Mouse (Mus musculus) CH12.LX (cell line): ENCODE data around the gene Rbms1. TPM values are rescaled to one million over a fixed set of nuclear protein-coding genes. Genes with fewer than 3 reads are reported as not detected.

Experiments used
- DNase-seq: peaks from one replicate; pipeline ENCODE4 v3.0.0-alpha.2; 2013; ENCODE audit errors: extremely low read depth
- H3K27ac ChIP-seq: 2 replicates; pipeline ENCODE4 v1.5.1; 2012; ENCODE audit warnings: low read depth, mild to moderate bottlenecking, control low read depth, moderate library complexity; ENCODE audit not compliant: insufficient read depth
- H3K27me3 ChIP-seq: replicated peaks from 2 replicates; pipeline ENCODE3; 2012; ENCODE audit warnings: inconsistent platforms
- H3K36me3 ChIP-seq, 2 experiments: replicated peaks in 1 of 2; 2 replicates each; pipeline versions ENCODE3 to v1.6.1; 2012; ENCODE audit warnings: inconsistent platforms in 1 of 2, low read length in 1 of 2, mild to moderate bottlenecking in 1 of 2, mixed read lengths in 1 of 2, moderate library complexity in 1 of 2; ENCODE audit not compliant: control insufficient read depth in 1 of 2, insufficient read depth in 1 of 2
- H3K4me1 ChIP-seq, 2 experiments: 2 replicates each; pipeline ENCODE4 v1.6.1; 2012; ENCODE audit warnings: inconsistent platforms in 1 of 2, moderate library complexity in 1 of 2; ENCODE audit not compliant: insufficient read depth in 2 of 2, control insufficient read depth in 1 of 2
- H3K4me2 ChIP-seq: 2 replicates; pipeline ENCODE4 v1.6.1; 2012; ENCODE audit warnings: low read depth, mild to moderate bottlenecking, control low read depth; ENCODE audit not compliant: poor library complexity, insufficient read depth, severe bottlenecking
- H3K4me3 ChIP-seq, 3 experiments: fragments of 150-350 bp in 1 of 3; sonication (generic) in 1 of 3; replicated peaks in 1 of 3; 2 replicates each; pipeline versions ENCODE3 to v1.5.1; 2011 to 2012; ENCODE audit warnings: low read depth in 2 of 3, low read length in 2 of 3, mild to moderate bottlenecking in 2 of 3, moderate library complexity in 2 of 3, control low read depth in 1 of 3, improper control_type of control experiment in 1 of 3, inconsistent platforms in 1 of 3, mixed read lengths in 1 of 3; ENCODE audit not compliant: poor library complexity in 1 of 3
- H3K79me2 ChIP-seq: replicated peaks from 2 replicates; pipeline ENCODE4 v1.6.1; 2012; ENCODE audit warnings: mild to moderate bottlenecking, moderate library complexity; ENCODE audit not compliant: control insufficient read depth, poor library complexity, insufficient read depth, severe bottlenecking; ENCODE audit errors: extremely low read depth
- H3K9ac ChIP-seq: 2 replicates; pipeline ENCODE4 v1.6.1; 2012; ENCODE audit warnings: low read depth, mild to moderate bottlenecking, control low read depth, moderate library complexity; ENCODE audit not compliant: insufficient read depth
- H3K9me3 ChIP-seq: replicated peaks from 2 replicates; pipeline ENCODE3; 2012; ENCODE audit warnings: low read length, inconsistent platforms, mixed read lengths
- BHLHE40 ChIP-seq: IDR thresholded peaks from 2 replicates; pipeline ENCODE4 v1.6.1; 2011; ENCODE audit warnings: mild to moderate bottlenecking, low read depth, low read length, improper control_type of control experiment
- CHD1 ChIP-seq: IDR thresholded peaks from 2 replicates; pipeline ENCODE4 v1.6.1; 2012; ENCODE audit warnings: low read depth, low read length, improper control_type of control experiment, inconsistent platforms
- E2F4 ChIP-seq: IDR thresholded peaks from 2 replicates; pipeline ENCODE4 v1.6.1; 2011; ENCODE audit warnings: low read depth, low read length, improper control_type of control experiment; ENCODE audit not compliant: insufficient replicate concordance
- ELF1 ChIP-seq: IDR thresholded peaks from 2 replicates; pipeline ENCODE4 v1.6.1; 2014; ENCODE audit warnings: low read depth, mild to moderate bottlenecking, inconsistent platforms, low read length, improper control_type of control experiment
- GABPA ChIP-seq: IDR thresholded peaks from 2 replicates; pipeline ENCODE4 v1.6.1; 2012; ENCODE audit warnings: low read depth, low read length, improper control_type of control experiment, inconsistent platforms; ENCODE audit not compliant: insufficient replicate concordance
- HCFC1 ChIP-seq: IDR thresholded peaks from 2 replicates; pipeline ENCODE4 v1.6.1; 2012; ENCODE audit warnings: low read depth, mild to moderate bottlenecking, inconsistent platforms, low read length, improper control_type of control experiment
- IRF4 ChIP-seq: IDR thresholded peaks from 2 replicates; pipeline ENCODE4 v1.6.1; 2014; ENCODE audit warnings: low read depth, mild to moderate bottlenecking, inconsistent platforms, low read length, improper control_type of control experiment
- JUN ChIP-seq: IDR thresholded peaks from 2 replicates; pipeline ENCODE4 v1.6.1; 2011; ENCODE audit warnings: low read depth, mild to moderate bottlenecking, low read length, improper control_type of control experiment, moderate library complexity; ENCODE audit not compliant: insufficient read depth
- MAFK ChIP-seq: IDR thresholded peaks from 2 replicates; pipeline ENCODE4 v1.6.1; 2011; ENCODE audit warnings: low read length, improper control_type of control experiment; ENCODE audit not compliant: insufficient replicate concordance
- MAX ChIP-seq: IDR thresholded peaks from 2 replicates; pipeline ENCODE4 v1.6.1; 2011; ENCODE audit warnings: low read length, improper control_type of control experiment
- MEF2A ChIP-seq: IDR thresholded peaks from 2 replicates; pipeline ENCODE4 v1.6.1; 2014; ENCODE audit warnings: low read depth, mild to moderate bottlenecking, inconsistent platforms, low read length, improper control_type of control experiment, borderline replicate concordance
- MYC ChIP-seq: IDR thresholded peaks from 2 replicates; pipeline ENCODE4 v1.6.1; 2011; ENCODE audit warnings: low read depth, mild to moderate bottlenecking, improper control_type of control experiment, low read length
- NELFE ChIP-seq: IDR thresholded peaks from 2 replicates; pipeline ENCODE4 v1.6.1; 2011; ENCODE audit warnings: low read depth, low read length, improper control_type of control experiment
- NRF1 ChIP-seq: IDR thresholded peaks from 2 replicates; pipeline ENCODE4 v1.6.1; 2014; ENCODE audit warnings: low read depth, mild to moderate bottlenecking, inconsistent platforms, low read length, improper control_type of control experiment, moderate library complexity
- POLR2AphosphoS2 ChIP-seq: IDR thresholded peaks from 2 replicates; pipeline ENCODE4 v1.6.1; 2011; ENCODE audit warnings: low read depth, low read length, improper control_type of control experiment
- RAD21 ChIP-seq: IDR thresholded peaks from 2 replicates; pipeline ENCODE4 v1.6.1; 2011; ENCODE audit warnings: low read depth, mild to moderate bottlenecking, low read length, improper control_type of control experiment, moderate library complexity
- SIN3A ChIP-seq: IDR thresholded peaks from 2 replicates; pipeline ENCODE4 v1.6.1; 2012; ENCODE audit warnings: low read length, improper control_type of control experiment, inconsistent platforms
- TCF12 ChIP-seq: IDR thresholded peaks from 2 replicates; pipeline ENCODE4 v1.6.1; 2014; ENCODE audit warnings: low read depth, mild to moderate bottlenecking, inconsistent platforms, low read length, improper control_type of control experiment
- UBTF ChIP-seq: IDR thresholded peaks from 2 replicates; pipeline ENCODE4 v1.6.1; 2012; ENCODE audit warnings: low read depth, mild to moderate bottlenecking, inconsistent platforms, low read length, improper control_type of control experiment, moderate library complexity
- USF1 ChIP-seq: IDR thresholded peaks from 2 replicates; pipeline ENCODE4 v1.6.1; 2014; ENCODE audit warnings: low read depth, mild to moderate bottlenecking, inconsistent platforms, low read length, improper control_type of control experiment
- ZKSCAN1 ChIP-seq: IDR thresholded peaks from 2 replicates; pipeline ENCODE4 v1.6.1; 2012; ENCODE audit warnings: low read depth, inconsistent platforms, low read length, improper control_type of control experiment, borderline replicate concordance
- ZMIZ1 ChIP-seq: IDR thresholded peaks from 2 replicates; pipeline ENCODE4 v1.6.1; 2012; ENCODE audit warnings: low read depth, mild to moderate bottlenecking, inconsistent platforms, low read length, improper control_type of control experiment
- ZNF384 ChIP-seq: IDR thresholded peaks from 2 replicates; pipeline ENCODE4 v1.6.1; 2012; ENCODE audit warnings: low read depth, low read length, improper control_type of control experiment, inconsistent platforms
- dilution Hi-C: fragments of 300-500 bp; cut with MboI; formaldehyde crosslinking; loops from 2 replicates; pipeline ENCODE4 v1.14.3; 2020; ENCODE audit warnings: low sequenced_read_pairs; ENCODE audit not compliant: extremely low pct_unique_long_range_greater_than_20kb, extremely low pct_ligation_motif_present
- in situ Hi-C: fragments of 300-500 bp; cut with MboI; formaldehyde crosslinking; loops from 3 replicates; pipeline ENCODE4 v1.14.3; 2019; ENCODE audit warnings: low sequenced_read_pairs, low pct_ligation_motif_present, low pct_unique_long_range_greater_than_20kb, mixed read lengths
- polyA plus RNA-seq: library from polyadenylated mRNA; unstranded; fragments of >175 nt; gene quantifications from 2 replicates; pipeline ENCODE4 v1.2.1, GENCODE M21; 2012; ENCODE audit warnings: low read depth; ENCODE audit not compliant: insufficient read length
- total RNA-seq, 2 experiments: library from RNA; depleted of rRNA; stranded (reverse); fragments of 300-350 nt in 1 of 2; fragments of >200 nt in 1 of 2; gene quantifications; 2 replicates each; pipeline ENCODE4 v1.2.3; 2012 to 2014

Rbms1 gene
- total and polyA plus RNA-seq, 3 experiments: 10.6 to 33.9 (median 12.6) TPM

GRCm38 (mm10) chr2:60717348-60717747, 245.6 kb downstream of the Rbms1 start:
- Histone ChIP-seq H3K9me3 (no peaks in the 10 kb centered on the region), H3K27me3 (no peaks in the 10 kb centered on the region), H3K9ac (no peak overlapping the region), H3K4me3 (no peak overlapping the region), H3K4me2 (no peak overlapping the region), H3K36me3 (no peaks in the 10 kb centered on the region), H3K79me2 (no peaks in the 10 kb centered on the region), H3K27ac (no peak overlapping the region), H3K4me1 (peaks cover 0 to 6% of the 10 kb centered on the region in 2 experiments; a peak in 1 of 4 replicates)
- TF ChIP-seq E2F4 (no peak), MAX (no peak), JUN (no peak), ZNF384 (no peak), USF1 (no peak), NRF1 (no peak), SIN3A (no peak), GABPA (no peak), ZMIZ1 (no peak), MYC (no peak), ZKSCAN1 (no peak), RAD21 (no peak), ELF1 (no peak), CHD1 (no peak), MAFK (no peak), MEF2A (no peak), UBTF (no peak)
- dilution Hi-C loops: no loop called here
- DNase-seq: no peak
- in situ Hi-C loops: no loop called here

- Histone ChIP-seq H3K9me3 (no peaks in the 10 kb centered on the region), H3K27me3 (no peaks in the 10 kb centered on the region), H3K36me3 (no peaks in the 10 kb centered on the region), H3K4me2 (no peak overlapping the region), H3K4me3 (no peak overlapping the region), H3K9ac (no peak overlapping the region), H3K79me2 (no peaks in the 10 kb centered on the region), H3K27ac (no peak overlapping the region)
- in situ Hi-C loops: no loop called here
- dilution Hi-C loops: no loop called here
- DNase-seq: no peak
- no peak for TF ChIP-seq IRF4
- TF ChIP-seq SIN3A: no peak
- no peak for TF ChIP-seq TCF12
- TF ChIP-seq POLR2AphosphoS2: no peak
- no peak for TF ChIP-seq NELFE
- no peak for TF ChIP-seq HCFC1
- no peak for TF ChIP-seq BHLHE40
- TF ChIP-seq NRF1: no peak
- TF ChIP-seq, all 38 proteins: peak for 0
- H3K4me1 ChIP-seq: peaks cover 0 to 14% of the 10 kb centered on the region in 2 experiments; a peak in 2 of 4 replicates
Observed at GRCm38 (mm10) chr2:60716549-60716948, 246.4 kb downstream of the Rbms1 start.
